Mouse (Mus musculus): ENCODE data around the gene Mmd. TPM values are rescaled to one million over a fixed set of nuclear protein-coding genes. Genes with fewer than 3 reads are reported as not detected.

Mmd gene
- total RNA-seq, 2 experiments from 2014 or later, result 43.2 to 63.5 TPM

Other genes with a start within 250 kb of the Mmd start
- gene Pctp, start 246.6 kb upstream of the Mmd start, total RNA-seq (2021), result 1 to 10 TPM; 4.5 to 5.6 TPM
- 10 to 100 TPM; 20.4 to 39.3 TPM for gene Tmem100, start 219.1 kb upstream of the Mmd start, total RNA-seq (2021)
- 10 to 100 TPM; 22.4 to 23.2 TPM for gene Gm45716, start 61.8 kb upstream of the Mmd start, total RNA-seq (2021)
- gene Hlf, start 141.4 kb downstream of the Mmd start, total RNA-seq (2021), result 10 to 100 TPM; 15.7 to 22.1 TPM

Data from heart, postnatal 10 days (tissue).